Mouse (Mus musculus) embryonic fibroblast, embryonic 13.5 days (primary cell): Measurements from ENCODE around the gene Vipr1.

Experiments
- CTCF ChIP-seq: IDR thresholded peaks from 2 replicates; pipeline ENCODE4 v1.5.1; 2011; ENCODE audit warnings: mild to moderate bottlenecking, control low read depth, low read length, moderate library complexity, borderline replicate concordance; ENCODE audit not compliant: insufficient read depth
- POLR2A ChIP-seq: IDR thresholded peaks from 2 replicates; pipeline ENCODE4 v1.6.1; 2011; ENCODE audit warnings: low read depth, mild to moderate bottlenecking, control low read depth, low read length, moderate library complexity

GRCm38 (mm10) chr9:121616471-121616870, 26.0 kb upstream of the Vipr1 start:
- no peak for TF ChIP-seq CTCF
- TF ChIP-seq POLR2A, result no peak
